Mouse (Mus musculus) embryo, embryonic 11 days (tissue): ENCODE data around the gene Olfr1122.
"Not testable (repeated sequence)": the region's sequence is repeated elsewhere in the genome, so short reads cannot be mapped to it uniquely, and the experiment has no call there.

ENCODE experiments used
- DNase-seq: peaks from one replicate; pipeline ENCODE4 v3.0.0-alpha.2; 2015

The Olfr1122 gene

DNA sequence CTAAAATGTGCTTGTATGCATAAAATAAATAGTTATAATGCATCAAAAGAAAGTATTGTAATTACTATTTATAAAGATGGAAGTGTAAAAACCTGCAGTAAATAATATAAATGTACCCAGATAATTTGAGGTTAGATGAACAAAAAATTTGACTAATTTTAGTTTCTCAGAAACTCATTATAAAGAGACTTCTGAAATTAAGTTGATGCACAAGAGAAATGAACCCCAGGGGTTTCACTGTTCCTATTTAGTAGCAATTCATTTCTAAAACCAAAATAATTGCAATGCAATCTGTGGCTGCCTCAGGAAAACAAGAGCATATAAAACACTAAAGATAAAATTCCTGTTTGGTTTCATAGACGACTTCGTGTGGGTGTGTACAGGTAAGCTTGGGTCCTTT is at the start of gene Olfr1122:
Gene Olfr1122, plus strand, starts transcription at position 301 of the 400 bp plus-strand sequence.
- no peak for DNase-seq

DNA sequence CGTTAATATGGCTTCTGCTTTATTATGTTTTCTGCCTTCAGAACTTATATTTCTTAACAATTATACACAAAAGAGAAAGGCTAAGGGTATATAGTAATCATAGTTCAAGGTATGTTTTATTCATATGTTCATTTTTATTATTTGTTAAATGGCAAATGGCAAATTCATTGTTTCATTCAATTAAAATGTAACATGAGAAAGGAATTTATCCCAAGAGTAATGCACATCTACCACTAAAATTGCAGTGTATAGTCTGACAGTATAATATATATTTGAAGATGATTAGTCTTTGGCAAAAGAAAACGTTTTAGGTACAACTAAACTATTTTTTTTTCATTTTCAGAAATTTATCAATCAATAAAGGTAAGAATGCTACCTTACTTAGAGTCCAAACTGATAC is 31.1 kb upstream of the Olfr1122 start, which contains the start of gene Olfr1120:
Gene Olfr1120, plus strand, starts transcription at position 301 of the 400 bp plus-strand sequence.
- no peak for DNase-seq

DNA sequence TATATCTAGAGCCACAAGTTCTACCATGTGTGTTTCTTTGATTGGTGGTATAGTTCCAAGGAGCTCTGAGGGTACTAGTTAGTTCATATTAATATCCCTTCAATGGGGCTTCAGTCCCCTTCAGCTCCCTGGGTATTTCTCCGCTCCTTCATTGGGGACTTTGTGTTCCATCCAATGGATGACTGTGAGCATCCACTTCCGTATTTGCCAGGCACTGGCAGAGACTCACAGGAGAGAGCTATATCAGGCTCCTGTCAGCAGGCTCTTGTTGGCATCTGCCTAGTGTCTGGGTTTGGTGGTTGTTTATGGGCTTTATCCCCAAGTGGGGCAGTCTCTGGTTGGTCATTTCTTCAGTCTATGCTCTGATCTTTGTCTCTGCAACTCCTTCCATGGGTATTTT is 25.5 kb upstream of the Olfr1122 start:
- not testable (repeated sequence) for DNase-seq

DNA sequence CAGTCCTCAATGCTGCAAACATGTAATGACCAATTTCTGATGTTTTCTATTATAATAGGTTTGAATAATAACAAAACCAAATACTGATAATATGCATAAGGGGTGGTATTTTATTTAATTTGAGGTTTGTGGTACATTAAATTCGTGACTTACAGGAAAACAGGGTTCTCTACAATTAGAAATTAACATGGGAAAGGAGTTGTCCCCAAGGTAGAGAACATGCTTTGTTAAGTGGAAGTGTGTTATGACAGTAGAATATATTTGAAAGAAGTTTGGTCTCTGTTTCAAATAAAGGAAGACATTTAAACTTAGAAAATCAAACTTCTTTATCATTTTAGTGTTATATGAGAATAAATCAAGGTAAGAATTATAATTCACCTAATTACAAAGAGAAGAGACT is 16.1 kb upstream of the Olfr1122 start, which contains the start of gene Olfr1121:
Gene Olfr1121, plus strand, starts transcription at position 301 of the 400 bp plus-strand sequence.
- DNase-seq = no peak

DNA sequence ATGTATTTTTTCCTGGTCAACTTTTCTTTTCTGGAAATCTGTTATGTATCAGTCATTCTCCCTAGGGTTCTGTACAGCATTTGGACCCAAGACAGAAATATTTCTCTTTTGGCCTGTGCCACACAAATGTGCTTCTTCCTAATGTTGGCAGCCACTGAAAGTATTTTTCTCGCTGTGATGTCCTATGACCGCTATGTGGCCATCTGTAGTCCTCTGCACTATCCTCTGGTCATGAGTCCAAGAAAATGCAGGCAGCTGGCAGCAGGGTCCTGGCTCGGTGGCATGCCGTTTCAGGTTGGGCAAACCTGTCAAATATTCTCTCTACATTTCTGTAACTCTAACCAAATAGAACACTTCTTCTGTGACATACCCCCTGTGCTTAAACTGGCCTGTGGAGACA is 13.9 kb upstream of the Olfr1122 start:
- no peak for DNase-seq

DNA sequence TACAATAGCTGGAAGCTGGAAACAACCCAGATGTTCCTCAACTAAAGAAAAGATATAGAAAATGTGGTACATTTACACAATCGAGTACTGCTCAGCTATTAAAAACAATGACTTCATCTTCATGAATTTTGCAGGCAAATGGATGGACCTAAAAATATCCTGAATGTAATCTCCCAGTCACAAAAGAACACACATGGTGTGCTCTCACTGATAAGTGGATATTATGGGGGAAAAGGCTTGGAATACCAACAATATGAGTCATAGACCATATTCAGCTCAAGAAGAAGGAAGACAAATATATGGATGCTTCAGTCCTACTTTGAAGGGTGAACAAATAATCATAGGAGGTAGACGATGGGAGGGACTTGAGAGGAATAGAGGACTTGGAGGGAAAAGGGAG is 1.7 kb upstream of the Olfr1122 start:
- no peak for DNase-seq

DNA sequence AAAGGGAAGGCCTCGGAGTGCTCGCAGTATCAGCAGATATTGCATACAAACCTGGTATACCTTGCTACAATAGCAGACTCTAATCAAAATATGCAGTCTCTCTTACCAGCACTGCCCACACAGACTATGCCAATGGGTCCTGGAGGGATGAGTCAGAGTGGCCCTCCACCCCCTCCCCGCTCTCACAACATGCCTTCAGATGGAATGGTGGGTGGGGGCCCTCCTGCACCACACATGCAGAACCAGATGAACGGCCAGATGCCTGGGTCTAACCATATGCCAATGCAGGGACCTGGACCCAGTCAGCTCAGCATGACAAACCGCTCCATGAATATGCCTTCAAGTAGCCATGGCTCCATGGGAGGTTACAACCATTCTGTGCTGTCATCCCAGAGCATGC is 8.0 kb downstream of the Olfr1122 start:
- DNase-seq = not testable (repeated sequence)

DNA sequence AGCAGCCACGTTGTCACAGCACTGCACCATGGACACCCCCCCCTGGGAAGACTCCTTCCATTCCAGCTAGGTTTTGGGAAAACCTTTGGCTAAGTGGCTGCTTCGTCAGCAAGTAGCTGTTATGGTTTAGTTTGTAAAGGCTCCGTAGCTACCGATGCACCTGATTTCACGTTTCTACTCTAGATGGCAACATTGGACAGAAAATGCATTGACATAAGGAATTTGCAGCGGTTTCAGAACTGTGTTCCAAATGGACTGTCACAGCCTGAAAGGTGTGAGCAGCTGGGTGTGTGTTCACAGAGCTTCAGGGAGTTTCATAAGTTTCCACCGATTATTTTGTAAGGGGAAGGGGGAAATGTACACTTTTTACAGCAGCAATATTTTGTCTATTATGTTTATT is 9.0 kb downstream of the Olfr1122 start:
- not testable (repeated sequence) for DNase-seq

DNA sequence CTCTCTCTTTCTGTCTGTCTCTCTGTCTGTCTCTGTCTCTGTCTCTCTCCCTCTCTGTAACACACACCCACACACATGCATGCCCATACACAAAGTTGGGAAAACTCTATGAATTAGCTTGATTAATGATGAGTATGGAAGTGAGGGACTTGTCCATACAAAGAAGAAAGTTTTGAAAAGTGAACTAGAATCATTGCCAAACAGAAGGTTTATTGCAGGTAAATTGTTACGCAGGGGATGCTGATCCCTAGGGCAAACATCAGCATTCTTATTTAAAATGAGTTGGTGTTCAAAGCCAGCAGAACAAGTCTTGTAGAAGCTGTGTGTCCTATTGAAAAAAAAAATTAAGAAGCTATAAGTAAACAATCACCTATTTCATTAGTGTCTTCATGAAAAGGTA is 30.7 kb downstream of the Olfr1122 start, which contains the start of gene Olfr1123:
Gene Olfr1123, plus strand, starts transcription at position 301 of the 400 bp plus-strand sequence.
- no peak for DNase-seq

DNA sequence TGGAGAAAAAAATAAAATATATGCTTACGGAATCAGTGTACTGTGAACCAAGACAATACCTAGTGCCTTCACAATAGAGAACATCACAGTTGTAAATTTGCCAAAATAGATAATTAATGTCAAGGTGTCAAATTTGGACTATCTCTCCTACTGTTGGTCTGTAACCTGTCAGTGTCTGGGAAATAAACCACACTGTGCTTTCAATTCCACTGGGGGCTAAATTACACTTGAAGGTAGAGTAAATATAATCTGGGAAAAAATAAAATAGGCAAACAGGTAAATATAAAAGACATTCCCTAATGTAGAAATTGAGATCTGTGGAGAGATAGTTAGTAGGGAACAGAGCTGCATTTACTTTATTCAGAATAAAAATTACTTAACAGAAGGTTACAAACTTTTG is 44.3 kb downstream of the Olfr1122 start, which contains the start of gene Olfr1124:
Gene Olfr1124, plus strand, starts transcription at position 301 of the 400 bp plus-strand sequence.
- no peak for DNase-seq

DNA sequence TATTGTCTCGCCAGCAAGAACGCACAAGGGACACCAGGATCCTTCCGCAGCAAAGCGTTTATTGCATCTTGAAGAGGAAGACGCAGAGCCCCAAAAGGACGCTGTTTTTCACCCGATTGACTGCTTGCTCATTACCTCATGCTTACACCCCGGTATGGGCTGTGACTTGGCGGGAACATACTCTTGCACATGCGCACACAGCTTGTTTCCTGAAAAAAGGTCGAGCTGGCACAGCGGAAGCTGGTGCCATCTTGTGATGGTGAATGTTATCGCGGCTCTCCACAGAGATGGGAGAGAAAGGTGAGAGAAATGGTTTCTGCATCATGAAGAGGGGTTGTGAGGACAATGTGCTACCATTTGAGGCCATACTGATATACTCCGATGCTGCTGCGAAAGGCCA is 52.1 kb downstream of the Olfr1122 start:
- DNase-seq = no peak
